Mouse (Mus musculus) Muller cell, postnatal 12 days (primary cell): ENCODE measurements around the gene Neurod6.
"Not testable (repeated sequence)": the region's sequence is repeated elsewhere in the genome, so short reads cannot be mapped to it uniquely, and the experiment has no call there.

Experiments used
- DNase-seq: peaks from one replicate; pipeline ENCODE4 v3.0.0-alpha.2; 2015; ENCODE audit errors: inconsistent ontology term

Gene Neurod6

DNA sequence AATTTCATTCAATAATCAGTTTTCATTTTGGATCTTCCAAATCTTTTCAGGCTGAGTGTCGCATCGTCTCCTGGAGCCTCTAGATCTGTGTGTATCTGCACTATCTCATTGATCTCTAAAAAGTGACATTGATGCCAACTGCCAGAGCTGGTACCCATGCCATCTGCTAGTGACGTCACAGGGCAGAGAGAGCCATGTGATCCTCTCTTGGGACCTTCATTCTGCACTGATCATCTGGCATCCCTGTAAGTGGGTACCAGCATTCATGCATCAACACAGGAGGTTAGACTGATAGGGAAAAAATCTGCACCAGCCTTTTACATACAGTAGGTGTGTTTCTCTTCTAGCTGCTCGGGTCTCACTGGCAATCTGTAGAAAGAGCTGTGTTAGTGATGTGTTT lies at the start of gene Neurod6:
TSS of gene Neurod6 (minus strand) at position 290 of the 400 bp plus-strand sequence.
- DNase-seq: no peak

DNA sequence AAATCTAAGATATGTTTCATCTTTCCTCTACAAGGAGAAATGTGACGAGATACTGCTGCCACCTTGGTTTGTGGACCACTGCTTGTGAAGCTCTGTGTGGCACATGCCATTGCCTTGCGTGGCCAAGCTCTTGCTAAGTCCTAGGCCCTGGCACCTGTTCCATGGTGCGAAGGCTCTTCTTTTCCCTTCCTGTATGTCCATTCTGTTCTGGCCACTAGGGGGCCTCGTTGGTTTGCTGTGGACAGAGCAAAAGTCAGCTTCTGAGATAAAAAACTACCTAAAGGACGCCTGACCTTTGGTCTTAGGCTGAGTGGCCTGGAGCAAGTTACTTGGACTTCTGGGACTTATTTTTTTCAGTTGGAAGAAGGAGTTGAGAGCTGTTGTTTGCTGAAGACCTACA lies 36.1 kb upstream of the Neurod6 start:
- DNase-seq: peak; percentile 26

DNA sequence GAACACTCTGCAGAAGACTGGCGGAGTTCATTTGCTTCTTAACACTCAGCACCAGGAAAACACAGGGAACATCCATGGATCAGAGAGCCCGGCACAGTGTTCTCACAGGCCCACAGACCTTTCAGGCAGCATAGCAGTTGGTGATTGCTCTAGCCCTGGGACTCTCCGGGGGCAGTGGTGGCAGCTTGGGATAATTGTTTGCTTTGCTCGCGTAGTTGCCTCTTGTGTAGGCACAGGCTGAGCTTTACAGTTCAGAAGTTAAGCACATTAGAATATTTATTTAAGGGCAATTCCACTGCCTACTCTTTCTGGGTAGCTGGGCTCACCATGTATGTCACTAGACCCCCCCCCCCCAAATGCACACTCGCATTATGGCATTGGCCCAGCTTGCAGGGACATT lies 34.4 kb upstream of the Neurod6 start:
- DNase-seq: no peak

DNA sequence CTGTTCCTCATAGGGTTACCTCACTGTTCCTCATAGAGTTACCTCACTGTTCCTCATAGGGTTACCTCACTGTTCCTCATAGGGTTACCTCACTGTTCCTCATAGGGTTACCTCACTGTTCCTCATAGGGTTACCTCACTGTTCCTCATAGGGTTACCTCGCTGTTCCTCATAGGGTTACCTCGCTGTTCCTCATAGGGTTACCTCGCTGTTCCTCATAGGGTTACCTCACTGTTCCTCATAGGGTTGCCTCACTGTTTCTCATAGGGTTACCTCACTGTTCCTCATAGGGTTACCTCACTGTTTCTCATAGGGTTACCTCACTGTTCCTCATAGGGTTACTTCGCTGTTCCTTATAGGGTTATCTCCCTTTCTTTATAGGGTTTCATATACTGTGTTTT lies 29.9 kb upstream of the Neurod6 start:
- DNase-seq: not testable (repeated sequence)

DNA sequence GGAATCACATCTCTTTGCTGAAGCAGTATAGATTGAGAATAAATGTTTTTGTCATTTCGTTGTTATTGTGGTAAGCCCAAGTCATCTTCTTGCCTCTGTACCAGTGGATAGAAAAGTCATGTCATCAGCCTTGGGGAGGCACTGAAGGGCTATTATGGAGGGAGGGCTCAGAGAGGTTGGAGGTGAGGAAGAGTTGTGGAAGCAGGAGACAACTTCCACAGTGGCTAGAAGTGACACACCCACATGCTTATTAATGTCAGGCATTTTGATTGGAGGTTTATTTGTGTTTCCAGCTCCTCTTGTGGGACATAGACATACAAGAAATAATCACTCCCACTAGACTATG lies 23.7 kb upstream of the Neurod6 start:
- DNase-seq: no peak

DNA sequence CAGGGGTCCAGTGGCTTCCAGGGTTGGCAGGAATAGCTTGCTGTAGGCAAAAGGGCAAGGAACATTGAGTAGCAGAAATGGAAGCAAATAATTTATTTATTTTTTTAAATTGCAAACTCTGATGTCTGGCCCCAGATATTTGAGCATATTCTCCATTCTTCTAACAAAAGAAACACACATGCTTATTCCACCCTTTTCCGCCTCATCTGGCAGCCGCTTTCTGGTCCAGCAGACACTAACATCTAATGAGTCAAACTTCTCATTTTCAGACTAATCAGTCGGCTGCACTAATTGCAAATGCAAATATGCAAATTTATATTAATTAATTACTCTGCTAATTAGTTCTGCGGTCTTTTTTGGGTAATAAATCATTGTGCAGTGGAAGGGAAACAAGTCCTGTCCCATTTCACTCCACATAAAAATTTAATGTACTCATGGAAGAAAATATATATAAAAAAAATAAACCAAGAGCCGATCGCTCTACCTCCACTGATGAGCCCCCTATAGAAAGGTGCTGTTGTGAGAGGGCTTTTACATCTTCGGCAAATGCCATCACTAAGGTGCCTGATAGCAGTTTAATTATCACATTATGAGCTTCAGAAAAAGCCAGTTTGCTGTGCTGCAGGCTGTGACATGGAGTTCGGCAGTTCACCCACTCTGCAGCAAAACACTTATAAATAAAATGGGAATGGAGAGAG lies 23.1 kb upstream of the Neurod6 start:
- DNase-seq: peak; percentile 80

DNA sequence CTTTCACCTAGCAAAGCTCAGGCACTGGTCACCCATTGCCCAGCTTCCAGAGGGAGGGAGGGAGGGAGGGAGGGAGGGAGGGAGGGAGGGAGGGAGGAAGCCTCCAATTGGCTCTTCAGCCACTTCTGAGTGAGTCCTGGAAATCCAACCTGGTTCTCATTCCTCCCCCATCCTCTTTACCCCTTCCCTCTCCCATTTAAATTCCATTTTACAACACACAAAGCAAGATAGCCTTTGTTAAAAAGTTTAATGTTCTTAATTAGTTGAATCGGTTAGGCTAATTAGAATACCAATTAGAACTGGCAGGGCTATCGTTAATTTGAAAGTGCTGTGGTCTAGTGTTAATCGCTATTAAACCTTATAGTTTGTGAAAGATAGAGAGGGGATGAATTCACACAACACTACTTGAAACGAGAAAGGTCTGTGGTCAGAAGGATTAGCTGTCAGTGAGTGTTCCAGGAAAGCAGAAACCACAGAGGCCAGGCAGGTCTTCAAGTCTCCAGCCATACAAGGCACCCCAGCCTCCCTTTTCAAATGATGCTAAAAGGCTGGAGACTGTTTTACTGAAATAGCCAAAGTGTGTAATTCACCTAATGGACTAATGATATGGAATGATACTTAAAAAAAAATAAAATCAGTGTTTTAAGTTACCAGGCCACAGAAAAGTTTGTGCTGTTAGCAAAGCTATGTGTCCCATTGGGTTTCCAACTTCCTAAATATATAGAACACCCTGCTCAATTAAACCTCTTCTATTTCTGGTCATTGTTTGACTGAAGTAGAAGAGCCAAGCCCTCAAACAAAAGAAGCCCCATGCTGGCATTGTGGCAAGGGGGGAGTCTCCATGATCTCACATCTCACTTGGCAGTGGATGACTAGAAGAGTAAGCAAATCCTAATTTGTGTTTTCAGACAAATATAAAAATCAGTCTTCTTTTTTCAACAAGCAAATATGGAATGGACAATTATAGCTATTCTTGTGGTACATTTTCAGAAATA lies 19.6 kb upstream of the Neurod6 start:
- DNase-seq: peak; percentile 71

DNA sequence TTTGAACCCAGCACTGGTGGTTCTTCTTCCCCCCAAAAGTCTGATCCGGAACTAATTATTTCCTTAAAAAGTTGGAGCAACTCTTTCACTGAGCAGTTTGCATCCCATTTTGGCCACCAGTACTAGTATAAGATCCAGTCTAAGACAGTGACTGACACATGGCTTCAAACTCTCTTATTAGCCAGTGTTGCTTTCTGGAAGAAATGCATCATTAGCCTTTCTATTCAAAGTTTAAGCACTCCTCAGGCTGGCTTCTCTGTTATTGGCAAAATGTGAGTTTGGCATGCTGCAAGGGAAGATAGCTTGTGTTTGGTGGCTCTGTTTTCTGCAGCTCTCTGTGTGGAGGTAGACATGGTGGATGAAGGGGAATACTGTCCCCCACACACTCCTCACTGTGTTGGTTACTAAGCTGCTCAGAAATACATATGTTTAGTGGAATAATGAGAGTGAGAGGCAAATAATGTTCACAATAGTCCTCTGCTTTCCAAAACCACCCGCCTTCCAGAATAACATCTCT lies 9.0 kb upstream of the Neurod6 start:
- no peak for DNase-seq

DNA sequence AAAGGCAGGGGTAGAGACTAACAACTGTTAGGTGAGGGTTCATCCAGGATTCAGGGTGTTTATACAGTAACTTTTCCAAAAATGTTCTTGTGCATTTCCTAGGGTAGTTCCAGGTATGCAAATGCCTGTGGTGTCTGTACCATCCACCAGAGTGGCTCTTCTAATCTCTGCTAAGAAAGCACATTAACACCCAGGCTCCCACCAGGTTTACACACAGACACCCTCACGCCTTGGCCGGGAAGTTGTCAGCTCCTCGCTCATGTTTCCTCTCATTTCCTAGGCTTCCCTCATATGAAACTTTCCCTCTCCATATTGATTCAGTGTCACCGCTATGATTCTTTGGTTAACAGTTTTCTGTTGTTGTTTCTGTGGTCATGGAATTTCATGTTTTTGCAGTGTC lies 2.4 kb upstream of the Neurod6 start:
- no peak for DNase-seq

DNA sequence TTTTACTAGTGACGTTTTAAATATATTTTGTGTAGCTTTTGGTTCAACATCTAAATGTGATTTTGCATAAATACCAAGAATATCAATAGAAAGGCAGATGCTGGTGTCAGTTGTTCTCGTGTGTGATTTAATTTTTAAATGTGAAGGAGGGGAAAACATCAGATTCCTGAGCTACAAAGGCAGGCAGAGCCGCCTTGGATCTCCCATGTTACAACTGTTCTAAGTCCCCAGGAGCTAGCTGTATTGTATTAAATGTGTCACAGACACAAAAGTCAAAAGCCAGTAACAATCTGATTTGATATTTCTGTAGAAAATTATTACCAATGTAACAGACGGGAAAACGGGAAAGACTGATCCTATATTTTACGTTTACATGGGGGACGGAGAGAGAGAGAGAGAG lies 1.8 kb upstream of the Neurod6 start:
- no peak for DNase-seq

DNA sequence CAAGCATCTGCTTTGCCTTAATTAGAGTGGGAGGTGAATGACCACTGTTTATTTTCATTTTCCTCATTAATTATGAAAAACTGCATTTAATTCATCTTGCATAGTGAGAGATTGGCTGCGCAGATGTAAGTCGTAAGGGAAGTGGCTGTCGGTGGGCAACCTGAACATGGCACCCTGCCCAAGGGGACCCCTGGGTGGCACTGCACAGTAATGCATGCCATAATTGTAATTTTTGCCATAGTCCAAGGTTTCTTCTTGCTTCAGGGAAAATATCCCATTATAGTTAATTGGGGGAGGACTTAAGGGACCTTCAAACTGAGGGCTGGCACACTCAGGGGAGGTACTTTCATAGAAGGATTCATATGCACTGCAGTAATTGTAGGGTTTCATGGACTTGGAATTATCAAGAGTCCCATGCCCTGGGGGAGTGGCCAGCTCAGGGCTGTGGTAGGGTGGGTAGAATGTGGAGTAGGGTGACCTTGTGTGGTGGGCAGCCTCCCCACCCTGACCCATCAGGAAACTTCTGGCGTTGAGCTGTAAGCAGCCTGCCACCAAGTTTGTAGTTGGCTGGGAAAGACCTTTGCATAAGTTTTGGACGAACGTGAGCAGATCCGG lies 2.4 kb downstream of the Neurod6 start:
- no peak for DNase-seq

DNA sequence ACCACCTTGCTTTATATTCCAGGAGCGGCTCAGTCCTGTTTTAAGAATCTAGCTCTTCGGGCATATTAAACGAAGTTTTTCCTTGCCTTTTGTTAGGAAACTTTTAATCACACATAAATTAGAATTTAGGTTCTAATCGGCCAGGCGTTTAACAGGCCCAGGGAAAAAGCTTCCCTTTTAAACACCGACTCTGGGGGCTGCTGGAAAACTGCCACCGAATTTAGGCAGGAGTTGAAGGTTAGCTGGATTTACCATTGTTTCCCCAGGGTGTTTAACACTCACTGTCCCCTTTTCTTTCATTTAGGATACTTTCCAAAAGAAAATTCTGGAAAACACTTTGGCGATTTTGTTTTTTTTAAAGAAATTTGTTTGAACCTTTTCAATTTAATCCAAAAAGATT lies 3.7 kb downstream of the Neurod6 start:
- peak; percentile 11 for DNase-seq

DNA sequence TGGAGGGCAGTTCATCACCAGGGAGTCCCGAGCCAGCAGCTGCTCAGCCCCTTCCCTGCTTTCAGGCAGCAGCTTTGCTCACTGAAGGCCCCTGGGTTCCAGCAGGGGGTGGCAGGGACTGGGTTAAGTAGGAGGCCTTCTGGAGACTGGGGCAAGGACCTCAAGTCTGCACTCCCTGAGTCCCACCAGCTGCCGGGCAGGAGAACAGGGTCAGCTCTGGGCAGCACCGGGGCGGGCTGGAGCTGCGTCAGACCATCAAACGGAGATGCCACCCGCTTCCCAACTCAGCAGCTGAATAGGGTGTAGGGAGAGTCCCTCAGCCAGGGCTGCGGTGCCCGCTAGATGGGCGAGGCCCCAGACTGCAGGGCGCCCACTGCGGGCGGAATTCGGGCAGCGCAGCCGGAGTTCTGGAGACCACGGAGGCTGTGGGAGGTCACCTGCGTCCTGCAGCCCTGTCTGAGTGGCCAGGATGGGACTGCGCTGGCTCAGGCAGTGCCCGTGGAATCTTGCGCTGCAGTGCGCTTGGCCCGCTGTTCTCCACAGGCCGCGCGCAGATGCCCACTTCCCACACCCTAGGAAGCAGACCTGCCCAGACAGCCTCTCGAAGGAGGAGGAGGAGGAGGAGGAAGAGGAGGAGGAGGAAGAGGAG lies 4.3 kb downstream of the Neurod6 start:
- DNase-seq: peak; percentile 60

DNA sequence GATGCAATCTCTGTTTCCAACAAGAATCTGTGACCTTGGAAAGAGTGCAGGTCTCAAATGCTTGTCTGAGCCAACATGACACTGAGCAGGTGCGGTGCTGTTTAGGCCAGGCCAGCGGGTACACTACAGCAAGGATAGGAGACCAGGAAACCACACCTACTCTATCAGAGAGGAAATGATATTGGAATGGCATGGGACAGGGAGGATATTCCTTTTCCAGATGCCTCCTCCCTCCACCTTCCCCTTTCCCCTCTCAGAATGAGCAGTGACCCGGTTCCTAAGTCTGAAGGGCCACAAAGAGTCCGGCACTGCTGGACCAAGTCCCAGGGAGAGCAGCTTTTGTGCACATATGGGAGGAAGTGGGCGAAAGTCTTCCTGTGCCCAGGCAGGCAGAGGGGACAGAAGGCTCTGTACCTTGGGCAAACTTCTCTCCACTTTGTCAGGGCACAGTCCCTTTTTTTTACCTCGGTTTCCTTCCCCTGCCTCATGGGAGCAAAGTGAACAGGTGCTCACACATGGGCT lies 4.9 kb downstream of the Neurod6 start:
- DNase-seq: no peak

DNA sequence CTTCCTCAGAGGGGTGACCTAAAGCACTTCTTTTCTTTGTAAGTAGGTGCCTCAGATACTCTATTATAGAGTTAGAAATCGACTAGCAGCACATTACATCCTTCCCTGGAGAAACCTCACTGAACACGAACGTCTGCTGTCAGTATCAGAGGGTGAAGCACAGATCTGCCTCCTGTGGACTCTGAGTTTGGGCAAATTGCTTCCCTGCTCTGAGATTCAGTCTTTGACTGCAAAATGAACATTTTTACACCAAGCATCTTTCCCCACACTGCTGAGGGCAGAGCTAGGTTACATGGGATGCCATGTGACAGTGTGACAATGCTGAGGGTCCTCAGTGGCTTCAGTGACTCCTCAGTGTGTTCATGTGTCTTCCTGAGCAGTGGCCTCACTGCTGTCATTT lies 13.3 kb downstream of the Neurod6 start:
- no peak for DNase-seq

DNA sequence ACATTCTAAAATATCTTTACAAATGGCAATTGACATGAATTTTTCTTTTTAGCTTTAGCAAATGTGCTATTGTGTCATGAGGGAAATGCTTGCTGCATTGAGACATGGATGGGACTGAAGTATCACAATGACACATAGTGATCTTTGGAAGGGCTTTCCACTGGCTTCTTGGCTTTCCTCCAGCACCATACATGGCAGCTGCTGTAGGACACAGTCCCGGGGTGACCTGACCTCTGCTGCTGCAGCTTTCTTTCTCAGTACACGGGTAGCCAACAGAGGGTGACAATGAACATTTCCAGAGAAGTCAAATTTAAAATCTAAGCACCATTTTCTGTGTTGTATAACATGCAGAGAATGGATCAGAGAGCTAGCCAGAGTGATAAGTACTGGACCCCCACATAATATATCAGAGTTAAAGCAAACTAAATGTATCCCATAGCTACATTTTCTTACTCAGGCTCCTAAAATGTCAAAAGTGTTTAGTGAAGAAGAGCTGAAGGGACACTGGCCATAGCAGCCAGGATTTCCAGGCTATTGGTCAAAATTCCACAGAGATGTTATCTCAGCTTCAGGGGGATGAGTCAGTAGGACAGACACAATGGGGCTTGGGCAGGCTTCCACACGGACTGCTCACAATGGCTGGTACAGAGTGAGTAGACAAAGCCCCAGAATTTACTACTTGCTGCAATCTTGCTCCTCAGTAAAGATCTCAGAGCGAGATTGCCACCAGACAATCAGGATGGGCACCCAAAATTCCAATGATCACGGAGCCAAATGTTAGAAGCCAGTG lies 19.7 kb downstream of the Neurod6 start:
- DNase-seq: peak; percentile 89

DNA sequence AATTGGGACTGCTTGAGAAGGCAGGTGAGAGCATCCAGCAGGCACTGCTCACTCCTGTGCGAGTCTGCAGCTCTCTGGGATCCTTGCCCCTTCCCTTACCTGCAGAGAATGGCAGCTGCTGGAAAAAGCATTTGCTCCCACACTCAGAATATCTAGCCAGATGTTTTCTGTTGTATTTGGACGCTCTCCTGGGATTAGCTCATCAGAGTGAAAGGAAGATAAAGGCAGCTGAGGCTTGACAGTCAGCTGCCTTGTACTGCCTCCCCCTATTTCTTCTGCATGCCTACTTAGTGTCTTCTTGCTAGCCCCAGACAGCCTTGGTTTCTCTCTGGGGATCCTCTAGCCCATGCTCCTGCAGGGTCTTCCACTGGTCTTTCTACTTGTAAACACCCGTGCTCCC lies 31.1 kb downstream of the Neurod6 start:
- no peak for DNase-seq

DNA sequence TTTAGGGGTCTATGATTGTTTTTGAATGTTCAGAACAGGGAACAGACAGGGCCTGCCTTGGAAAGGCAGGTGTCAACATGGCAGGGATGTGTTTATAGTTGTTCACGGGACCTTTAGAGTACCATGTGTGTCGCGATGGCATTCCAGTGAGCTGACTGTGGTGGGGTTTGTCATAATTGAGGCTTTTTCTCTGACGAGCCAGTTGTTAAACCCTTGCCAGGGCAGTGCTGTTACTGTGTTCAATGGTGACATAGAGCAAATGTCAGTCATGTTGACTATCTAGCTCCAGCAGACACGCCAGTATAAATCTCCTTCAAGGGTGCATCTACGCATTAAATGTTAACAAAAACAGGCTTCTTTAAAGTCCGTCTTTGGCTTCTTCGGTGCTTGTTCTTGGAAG lies 31.5 kb downstream of the Neurod6 start:
- peak; percentile 18 for DNase-seq

DNA sequence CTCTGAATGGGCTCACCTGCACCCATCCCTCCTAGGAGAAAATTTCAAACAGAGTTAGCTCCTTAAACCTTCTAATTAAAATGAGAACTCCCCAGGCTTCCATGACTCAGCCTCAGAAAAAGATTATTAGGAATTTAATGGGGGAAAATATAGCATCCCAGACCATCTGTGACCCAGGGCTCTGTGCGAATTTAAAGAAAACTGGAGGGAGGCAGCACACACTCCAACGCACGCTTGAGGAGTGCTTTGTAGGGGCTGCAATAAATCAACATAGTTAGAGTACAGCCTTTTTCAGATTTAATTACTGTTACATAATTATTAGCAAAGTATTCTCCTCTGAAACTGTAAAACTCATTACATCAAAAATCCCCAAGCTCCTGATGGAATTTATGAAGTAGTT lies 32.2 kb downstream of the Neurod6 start:
- no peak for DNase-seq

DNA sequence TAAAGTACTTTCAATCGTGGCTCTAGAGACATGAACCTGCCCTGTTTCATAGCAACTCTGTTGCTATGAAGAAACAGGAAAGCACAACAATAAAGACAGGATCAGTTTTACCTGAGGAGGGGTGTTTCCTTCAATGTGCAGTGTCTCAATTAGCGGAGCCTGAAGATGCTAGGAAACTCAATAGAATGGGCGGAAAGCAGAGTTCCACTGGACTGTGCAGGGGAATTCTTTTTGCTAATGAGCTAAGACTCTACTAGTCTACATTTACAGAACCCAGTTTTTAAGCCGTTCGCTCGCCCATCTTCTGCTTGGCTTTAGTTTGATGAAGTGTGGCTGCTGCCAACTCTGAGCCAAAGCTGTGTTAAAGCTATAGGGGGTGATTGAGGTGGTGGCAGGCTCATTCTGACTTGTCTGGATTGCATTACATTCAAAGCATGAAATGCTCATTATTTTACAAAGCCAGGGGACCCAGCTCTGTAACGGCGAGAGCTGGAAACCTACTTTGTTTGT lies 33.2 kb downstream of the Neurod6 start:
- DNase-seq: no peak
